Mouse (Mus musculus) stomach, embryonic 14.5 days (tissue): Measurements from ENCODE around the gene Lipa. TPM values are rescaled to one million over a fixed set of nuclear protein-coding genes. Genes with fewer than 3 reads are reported as not detected.

Experiments
- ATAC-seq: fragments of 200-750 bp; cut with Nextera tagmentation; 2 replicates; pipeline ENCODE4 v1.8.0; 2017; ENCODE audit warnings: low read depth, moderate TSS enrichment; ENCODE audit not compliant: insufficient number of reproducible peaks, insufficient read depth, low FRiP score
- H3K27ac ChIP-seq: fragments of 300-500 bp; sonication (generic); 2 replicates; pipeline ENCODE4 v1.5.1; 2014; ENCODE audit warnings: mild to moderate bottlenecking, low read length, moderate library complexity, mixed read lengths
- H3K27me3 ChIP-seq: fragments of 300-500 bp; sonication (generic); 2 replicates; pipeline ENCODE4 v1.6.1; 2014; ENCODE audit warnings: low read length, control low read depth, mixed read lengths; ENCODE audit not compliant: control insufficient read depth, insufficient read depth
- H3K36me3 ChIP-seq: fragments of 300-500 bp; sonication (generic); 2 replicates; pipeline ENCODE4 v1.6.1; 2014; ENCODE audit warnings: mild to moderate bottlenecking, control low read depth, low read length, moderate library complexity, mixed read lengths; ENCODE audit not compliant: control insufficient read depth, insufficient read depth
- H3K4me1 ChIP-seq: fragments of 300-500 bp; sonication (generic); 2 replicates; pipeline ENCODE4 v1.6.1; 2014; ENCODE audit warnings: low read length, control low read depth, mixed read lengths; ENCODE audit not compliant: control insufficient read depth, insufficient read depth
- H3K4me2 ChIP-seq: fragments of 300-500 bp; sonication (generic); replicated peaks from 2 replicates; pipeline ENCODE4 v1.6.1; 2014; ENCODE audit warnings: low read depth, low read length, control low read depth
- H3K4me3 ChIP-seq: fragments of 300-500 bp; sonication (generic); 2 replicates; pipeline ENCODE4 v1.5.1; 2014; ENCODE audit warnings: low read depth, low read length, control low read depth
- H3K9ac ChIP-seq: fragments of 300-500 bp; sonication (generic); replicated peaks from 2 replicates; pipeline ENCODE4 v1.6.1; 2014; ENCODE audit warnings: low read depth, mild to moderate bottlenecking, control low read depth, low read length, moderate library complexity, mixed read lengths
- H3K9me3 ChIP-seq: fragments of 300-500 bp; sonication (generic); 2 replicates; pipeline ENCODE4 v1.6.1; 2016; ENCODE audit warnings: low read depth, low read length, control low read depth; ENCODE audit not compliant: control insufficient read depth
- WGBS: fragments of 180-500 bp; shearing (Covaris S2); extraction: QIAGEN DNeasy Blood & Tissue Kit; methylation state at CpG from one replicate; pipeline ENCODE4 v1.1.7; 2014; 5-methylcytosine and 5-hydroxymethylcytosine counted together
- polyA plus RNA-seq: library from polyadenylated mRNA; unstranded; fragments of >200 nt; fragmentation: Nextera tagmentation; extraction: Ambion mirVana; gene quantifications from 2 replicates; pipeline ENCODE4 v1.2.1, GENCODE M21; 2014

The Lipa gene
- polyA plus RNA-seq, 1 experiment from 2014 or later = 35.3 TPM

GRCm38 (mm10) chr19:34518786-34519185, 8.5 kb downstream of the Lipa start:
- H3K27ac ChIP-seq = no peak overlapping the region
- H3K4me1 ChIP-seq = no peaks in the 10 kb centered on the region
- H3K36me3 ChIP-seq = no peaks in the 10 kb centered on the region; the same call in 1 of the 2 replicates
- H3K9ac ChIP-seq = no peak overlapping the region
- H3K9me3 ChIP-seq = no peaks in the 10 kb centered on the region
- ATAC-seq = no peak
- WGBS = 28% methylated on average over 3 of the region's 3 CpGs
- no peaks in the 10 kb centered on the region for H3K27me3 ChIP-seq
- no peak overlapping the region for H3K4me2 ChIP-seq
- no peak overlapping the region for H3K4me3 ChIP-seq

DNA sequence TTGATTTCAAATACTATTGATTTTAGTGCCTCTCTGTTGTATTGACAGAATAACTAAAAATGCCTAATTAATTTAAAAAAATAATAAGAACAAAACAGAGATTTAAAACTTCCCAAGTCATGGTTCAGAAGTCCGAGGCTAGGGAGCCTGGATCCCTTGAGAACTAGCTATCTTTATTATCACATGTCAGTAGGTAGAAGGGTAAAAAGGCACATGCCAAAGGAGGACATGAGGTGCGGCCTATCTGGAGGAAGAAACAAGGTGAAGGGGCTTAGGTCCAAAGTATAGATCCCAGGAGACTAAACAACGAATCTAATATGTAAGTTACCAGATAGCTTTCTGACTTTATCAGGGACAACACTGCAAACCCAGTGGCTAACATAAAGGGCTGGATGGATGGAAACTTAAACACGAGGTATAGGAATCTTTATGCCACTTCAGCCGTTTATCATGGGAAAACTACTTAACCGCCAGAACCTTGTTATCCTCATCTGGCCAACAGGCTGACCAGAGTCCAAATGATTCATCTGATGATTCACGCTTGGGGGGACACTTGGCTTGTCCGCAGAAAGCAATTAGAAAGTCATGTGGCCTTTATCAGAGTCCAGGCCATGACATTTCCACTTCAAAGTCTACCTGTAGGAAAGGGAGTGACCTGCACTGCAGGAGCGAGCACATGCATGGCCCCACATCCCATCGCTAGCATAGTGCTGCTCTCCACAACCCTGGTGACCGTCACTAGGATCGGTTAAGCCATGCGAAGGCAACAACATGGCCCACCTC, 9.3 kb downstream of the Lipa start:
- no peaks in the 10 kb centered on the region for H3K4me1 ChIP-seq
- H3K27ac ChIP-seq = no peak overlapping the region
- no peaks in the 10 kb centered on the region; the same call in 1 of the 2 replicates for H3K36me3 ChIP-seq
- 87% methylated on average over 13 of the region's 13 CpGs for WGBS
- H3K9ac ChIP-seq = no peak overlapping the region
- H3K4me3 ChIP-seq = no peak overlapping the region
- no peak for ATAC-seq
- H3K9me3 ChIP-seq = no peaks in the 10 kb centered on the region
- H3K27me3 ChIP-seq = no peaks in the 10 kb centered on the region
- H3K4me2 ChIP-seq = no peak overlapping the region

- Histone ChIP-seq H3K36me3 (no peaks in the 10 kb centered on the region; the same call in 1 of the 2 replicates), H3K4me3 (no peak overlapping the region), H3K27ac (no peak overlapping the region), H3K4me2 (no peak overlapping the region), H3K4me1 (no peaks in the 10 kb centered on the region), H3K9ac (no peak overlapping the region), H3K27me3 (no peaks in the 10 kb centered on the region), H3K9me3 (no peaks in the 10 kb centered on the region)
- ATAC-seq = no peak
- 78% methylated on average over 3 of the region's 3 CpGs for WGBS
These were observed 10.1 kb downstream of the Lipa start for GRCm38 (mm10) chr19:34517197-34517596.

- no peak overlapping the region for H3K9ac ChIP-seq
- H3K27me3 ChIP-seq = no peaks in the 10 kb centered on the region
- 92% methylated on average over 2 of the region's 2 CpGs for WGBS
- H3K36me3 ChIP-seq = no peaks in the 10 kb centered on the region; the same call in 1 of the 2 replicates
- ATAC-seq = no peak
- no peak overlapping the region for H3K4me3 ChIP-seq
- H3K4me1 ChIP-seq = no peaks in the 10 kb centered on the region
- no peak overlapping the region for H3K4me2 ChIP-seq
- H3K27ac ChIP-seq = no peak overlapping the region
- no peaks in the 10 kb centered on the region for H3K9me3 ChIP-seq
These were observed 10.9 kb downstream of the Lipa start for GRCm38 (mm10) chr19:34516346-34516745.

DNA sequence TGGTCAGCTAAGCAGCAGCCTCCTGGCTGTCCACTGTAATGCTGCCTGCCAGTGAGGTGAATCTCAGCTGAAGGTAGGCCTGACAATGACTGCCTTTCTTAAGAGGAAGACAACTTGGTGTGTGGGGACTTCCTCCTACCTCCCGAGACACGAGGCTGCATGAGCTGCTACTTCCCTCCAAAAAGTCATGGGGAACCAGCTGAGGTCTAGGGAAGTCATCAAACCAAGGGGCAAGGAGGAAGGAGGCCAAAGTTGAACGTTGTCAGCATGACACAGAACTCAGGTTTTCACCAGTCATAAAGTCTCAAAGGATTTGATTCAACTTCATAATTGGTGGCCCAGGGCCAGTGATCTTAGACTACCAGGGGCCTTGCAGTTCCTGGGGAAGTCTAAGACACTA, 11.6 kb downstream of the Lipa start:
- ATAC-seq = no peak
- Histone ChIP-seq H3K27ac (no peak overlapping the region), H3K4me2 (no peak overlapping the region), H3K36me3 (no peaks in the 10 kb centered on the region; the same call in 1 of the 2 replicates), H3K9ac (no peak overlapping the region), H3K4me3 (no peak overlapping the region), H3K9me3 (no peaks in the 10 kb centered on the region), H3K4me1 (no peaks in the 10 kb centered on the region), H3K27me3 (no peaks in the 10 kb centered on the region)
- WGBS = 88% methylated on average over 3 of the region's 3 CpGs

DNA sequence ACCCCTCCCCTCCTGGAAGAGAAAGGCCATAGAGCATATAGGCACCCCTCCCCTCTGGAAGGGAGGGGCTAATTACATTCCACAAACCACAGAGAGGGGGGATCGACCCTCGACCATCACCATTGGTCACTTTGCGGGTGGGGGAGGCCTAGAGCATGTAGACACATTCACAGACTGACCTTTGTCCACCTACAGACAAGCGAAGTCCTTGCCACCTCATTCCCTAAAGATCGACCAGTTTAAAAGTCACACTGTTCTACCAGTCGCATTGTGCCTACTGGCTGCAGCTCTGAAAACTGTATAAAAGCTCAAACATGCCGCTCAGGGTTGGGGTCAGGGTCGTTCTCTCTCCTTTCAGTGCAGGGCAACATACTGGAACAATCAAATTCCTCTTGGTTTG, 15.7 kb downstream of the Lipa start:
- no peaks in the 10 kb centered on the region for H3K9me3 ChIP-seq

DNA sequence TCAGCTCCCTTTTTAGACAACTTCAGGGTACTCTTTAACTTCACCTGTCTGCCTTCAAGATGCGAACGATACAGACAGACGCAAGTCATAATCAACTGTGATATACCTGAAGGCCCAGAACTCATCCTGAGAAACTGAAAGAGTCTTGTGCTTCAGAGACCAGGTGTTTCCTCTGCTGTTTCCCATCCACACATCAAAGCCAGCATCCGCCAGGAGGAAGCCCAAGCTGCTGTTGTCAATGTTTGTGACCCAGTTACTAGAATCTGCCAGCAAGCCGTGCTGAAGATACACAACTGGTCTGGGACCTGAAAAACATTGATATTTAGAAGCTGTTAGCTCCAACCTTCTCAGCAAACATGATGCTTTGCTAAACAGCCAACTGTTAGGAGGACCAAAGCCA, 16.6 kb downstream of the Lipa start:
- H3K4me1 ChIP-seq = no peaks in the 10 kb centered on the region
- no peak for ATAC-seq
- H3K4me3 ChIP-seq = no peak overlapping the region
- H3K27me3 ChIP-seq = no peaks in the 10 kb centered on the region
- no peak overlapping the region for H3K4me2 ChIP-seq
- H3K36me3 ChIP-seq = peaks cover 2% of the 10 kb centered on the region; the same call in 1 of the 2 replicates
- WGBS = 73% methylated on average over 5 of the region's 5 CpGs
- H3K9ac ChIP-seq = no peak overlapping the region
- H3K27ac ChIP-seq = no peak overlapping the region
- H3K9me3 ChIP-seq = no peaks in the 10 kb centered on the region

More for the DNA sequence above, 15.7 kb downstream of the Lipa start:
- Histone ChIP-seq H3K27me3 (no peaks in the 10 kb centered on the region), H3K27ac (no peak overlapping the region), H3K4me2 (no peak overlapping the region), H3K9ac (no peak overlapping the region), H3K4me1 (no peaks in the 10 kb centered on the region), H3K36me3 (peaks cover 2% of the 10 kb centered on the region; the same call in 1 of the 2 replicates), H3K4me3 (no peak overlapping the region)
- WGBS = 56% methylated on average over 8 of the region's 8 CpGs
- ATAC-seq = no peak

DNA sequence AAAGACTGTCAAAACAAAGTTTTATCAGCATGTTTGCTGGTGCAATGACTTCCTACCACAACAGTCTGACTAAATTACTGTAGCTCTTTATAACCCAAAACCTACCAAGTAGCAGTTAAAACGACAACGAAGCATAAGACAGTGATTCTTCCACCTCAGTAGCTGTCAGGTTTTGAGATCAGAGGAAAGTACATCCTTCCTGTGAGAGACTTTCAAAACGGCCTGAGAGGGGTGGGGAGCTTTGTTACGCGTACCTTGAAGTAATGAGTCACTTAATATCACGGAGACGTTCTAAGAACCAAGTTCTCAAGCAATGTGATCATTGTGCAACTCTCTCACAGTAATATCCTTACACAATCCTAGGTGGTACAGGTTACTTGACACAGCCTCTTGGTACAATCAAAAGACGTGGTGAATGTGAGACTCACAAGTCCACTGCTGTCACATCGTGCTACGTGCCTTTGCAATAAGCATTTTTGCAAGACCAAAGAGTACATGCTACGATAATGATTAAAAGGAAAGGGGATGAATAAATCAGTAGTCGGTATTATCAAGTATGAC, 22.0 kb downstream of the Lipa start:
- Histone ChIP-seq H3K36me3 (peaks cover 2% of the 10 kb centered on the region; the same call in 1 of the 2 replicates), H3K9ac (no peak overlapping the region), H3K27ac (no peak overlapping the region), H3K27me3 (no peaks in the 10 kb centered on the region), H3K4me2 (no peak overlapping the region), H3K4me3 (no peak overlapping the region), H3K4me1 (no peaks in the 10 kb centered on the region), H3K9me3 (no peaks in the 10 kb centered on the region)
- 86% methylated on average over 12 of the region's 12 CpGs for WGBS
- ATAC-seq = no peak
